ENCODE assay signal across 8 mouse cellular contexts in genomic region chr4:134288397-134289256, GRCm38 (mm10). TPM values are rescaled to one million over a fixed set of nuclear protein-coding genes. Genes with fewer than 3 reads are reported as not detected.
DNase-seq lines count a peak whose midpoint lies in the region; ATAC-seq and TF ChIP-seq lines count a peak whose summit lies in the region.

No protein-coding gene starts in this region.

- peaks cover 3% of the 10 kb centered on the region; the same call in 1 of the 2 replicates for H3K36me3 ChIP-seq in lung, embryonic 16.5 days (ENCODE audit: control insufficient read depth, insufficient read depth, low read length)
- peaks cover 12% of the 10 kb centered on the region for H3K36me3 ChIP-seq in neural tube, embryonic 13.5 days

- H3K4me3 ChIP-seq in lung, embryonic 16.5 days (ENCODE audit: low read length), result peak overlapping the region; percentile 96
- H3K4me3 ChIP-seq in embryonic fibroblast, embryonic 13.5 days (ENCODE audit: insufficient read depth, low read length), result peak overlapping the region; percentile 60
- peak overlapping the region; percentile 100 for H3K4me3 ChIP-seq in neural tube, embryonic 13.5 days

- no peak for TF ChIP-seq CTCF in embryonic fibroblast, embryonic 13.5 days (IDR thresholded peaks at IDR 0.05; ENCODE audit: borderline replicate concordance, insufficient read depth, low read length)

- peak overlapping the region; percentile 83 for H3K9ac ChIP-seq in lung, embryonic 16.5 days (ENCODE audit: low read length)
- H3K9ac ChIP-seq in neural tube, embryonic 13.5 days, result peak overlapping the region; percentile 99

- peaks cover 19% of the 10 kb centered on the region for H3K4me1 ChIP-seq in lung, embryonic 16.5 days (replicated peaks; ENCODE audit: control insufficient read depth, insufficient read depth, low read length)
- peaks cover 2% of the 10 kb centered on the region; the same call in 1 of the 2 replicates for H3K4me1 ChIP-seq in embryonic fibroblast, embryonic 13.5 days (ENCODE audit: control insufficient read depth, insufficient read depth, low read length)
- peaks cover 30% of the 10 kb centered on the region for H3K4me1 ChIP-seq in neural tube, embryonic 13.5 days (replicated peaks)

- H3K27ac ChIP-seq in lung, embryonic 16.5 days (ENCODE audit: low read length), result peak overlapping the region; percentile 98
- H3K27ac ChIP-seq in embryonic fibroblast, embryonic 13.5 days (ENCODE audit: insufficient read depth, low read length), result no peak overlapping the region
- H3K27ac ChIP-seq in neural tube, embryonic 13.5 days (replicated peaks), result peak overlapping the region; percentile 100

- peak overlapping the region; percentile 76 for H3K4me2 ChIP-seq in lung, embryonic 16.5 days (ENCODE audit: low read depth, low read length)
- peak overlapping the region; percentile 73 for H3K4me2 ChIP-seq in neural tube, embryonic 13.5 days

- DNase-seq in lung, adult 18-20 months, result no peak
- peak; percentile 40 for DNase-seq in kidney, postnatal 14 days
- DNase-seq in gastrocnemius, postnatal 10 days, result no peak
- no peak for DNase-seq in cerebellum, adult 11 months
- no peak for DNase-seq in yolk sac, embryonic 10.5 days (ENCODE audit: low spot score)

- 19% methylated on average over 11 of the region's 11 CpGs for WGBS in lung, embryonic 16.5 days
- WGBS in neural tube, embryonic 13.5 days, result 27% methylated on average over 11 of the region's 11 CpGs

- TF ChIP-seq POLR2A in embryonic fibroblast, embryonic 13.5 days (IDR thresholded peaks at IDR 0.05; ENCODE audit: low read depth, low read length), result peak; percentile 24; the same call in 1 of the 2 replicates

- no peaks in the 10 kb centered on the region for H3K9me3 ChIP-seq in lung, embryonic 16.5 days (ENCODE audit: control insufficient read depth, low read length)
- no peaks in the 10 kb centered on the region for H3K9me3 ChIP-seq in neural tube, embryonic 13.5 days

- ATAC-seq in lung, embryonic 16.5 days (ENCODE audit: low read depth), result no peak
- no peak for ATAC-seq in neural tube, embryonic 13.5 days (ENCODE audit: low read depth)

- H3K27me3 ChIP-seq in lung, embryonic 16.5 days (ENCODE audit: control insufficient read depth, insufficient read depth, low read depth, low read length), result no peaks in the 10 kb centered on the region; the same call in 1 of the 2 replicates
- peaks cover 10% of the 10 kb centered on the region for H3K27me3 ChIP-seq in neural tube, embryonic 13.5 days

RNA-seq across cellular contexts. Expression of gene Pdik1l, which starts 0.9 kb away (rescaled TPM):
- 23.3 and 23.4 TPM in 2 replicates for polyA plus RNA-seq in lung, embryonic 16.5 days (2015; fragmentation: Nextera tagmentation; extraction: Ambion mirVana)
- polyA plus RNA-seq in embryonic fibroblast, embryonic 13.5 days (2011; ENCODE audit: insufficient read length, low read depth, missing spikeins), result 8.5 and 10.3 TPM in 2 replicates
- polyA plus RNA-seq in neural tube, embryonic 13.5 days (2015; fragmentation: Nextera tagmentation; extraction: Ambion mirVana), result 31.6 and 35.5 TPM in 2 replicates
- 1 to 10 TPM; 5.8 to 8.4 TPM for total RNA-seq in gastrocnemius, postnatal 10 days (2021)

RNA-seq across cellular contexts. Expression of gene Trim63, which starts 26.3 kb away (rescaled TPM):
- polyA plus RNA-seq in lung, embryonic 16.5 days (2015; fragmentation: Nextera tagmentation; extraction: Ambion mirVana), result 2.6 and 3.1 TPM in 2 replicates
- not detected in 2 replicates for polyA plus RNA-seq in embryonic fibroblast, embryonic 13.5 days (2011; ENCODE audit: insufficient read length, low read depth, missing spikeins)
- polyA plus RNA-seq in neural tube, embryonic 13.5 days (2015; fragmentation: Nextera tagmentation; extraction: Ambion mirVana), result 0.88 and 1.6 TPM in 2 replicates
- 100 to 1,000 TPM in 1 of 2 experiments, 10 to 100 TPM in 1; 78.5 to 107 TPM for total RNA-seq in gastrocnemius, postnatal 10 days (2021)

RNA-seq across cellular contexts. Expression of gene Grrp1, which starts 34.7 kb away (rescaled TPM):
- polyA plus RNA-seq in lung, embryonic 16.5 days (2015; fragmentation: Nextera tagmentation; extraction: Ambion mirVana), result 9.0 and 11.0 TPM in 2 replicates
- not detected in 2 replicates for polyA plus RNA-seq in embryonic fibroblast, embryonic 13.5 days (2011; ENCODE audit: insufficient read length, low read depth, missing spikeins)
- polyA plus RNA-seq in neural tube, embryonic 13.5 days (2015; fragmentation: Nextera tagmentation; extraction: Ambion mirVana), result 10.4 and 11.3 TPM in 2 replicates
- 1 to 10 TPM; 5.1 to 6.0 TPM for total RNA-seq in gastrocnemius, postnatal 10 days (2021)

RNA-seq across cellular contexts. Expression of gene Gm30191, which starts 41.9 kb away (rescaled TPM):
- polyA plus RNA-seq in lung, embryonic 16.5 days (2015; fragmentation: Nextera tagmentation; extraction: Ambion mirVana), result not detected in 2 replicates
- not detected in 2 replicates for polyA plus RNA-seq in embryonic fibroblast, embryonic 13.5 days (2011; ENCODE audit: insufficient read length, low read depth, missing spikeins)
- polyA plus RNA-seq in neural tube, embryonic 13.5 days (2015; fragmentation: Nextera tagmentation; extraction: Ambion mirVana), result not detected in 2 replicates
- total RNA-seq in gastrocnemius, postnatal 10 days (2021), result not detected

RNA-seq across cellular contexts. Expression of gene Zfp593, which starts 43.2 kb away (rescaled TPM):
- polyA plus RNA-seq in lung, embryonic 16.5 days (2015; fragmentation: Nextera tagmentation; extraction: Ambion mirVana), result 10.9 and 12.6 TPM in 2 replicates
- polyA plus RNA-seq in embryonic fibroblast, embryonic 13.5 days (2011; ENCODE audit: insufficient read length, low read depth, missing spikeins), result 9.5 and 11.9 TPM in 2 replicates
- polyA plus RNA-seq in neural tube, embryonic 13.5 days (2015; fragmentation: Nextera tagmentation; extraction: Ambion mirVana), result 15.1 and 15.7 TPM in 2 replicates
- total RNA-seq in gastrocnemius, postnatal 10 days (2021), result 1 to 10 TPM; 3.4 to 4.3 TPM

Comparison
In these comparisons a context has a peak if more than half of its experiments do, and no peak if none do; other contexts are left out.
1. RNA of gene Grrp1, which starts 34.7 kb away (polyA plus RNA-seq): 10.4 to 11.3 TPM in neural tube, embryonic 13.5 days and 9.0 to 11.0 TPM in lung, embryonic 16.5 days; not detected in embryonic fibroblast, embryonic 13.5 days; every median in the first group is over 10 times any median in the second.
2. Peak in every context shown above with its lines, with median percentiles within 50 percentile points of each other: H3K4me3 ChIP-seq.